Mouse (Mus musculus) layer of hippocampus, adult 6 months (tissue): ENCODE data around the gene Cdh5. TPM values are rescaled to one million over a fixed set of nuclear protein-coding genes. Genes with fewer than 3 reads are reported as not detected.

Experiments used
- long read RNA-seq, 2 experiments: library from polyadenylated mRNA; unstranded; transcript quantifications; one replicate each; pipeline ENCODE4 v2.0.0; 2019 to 2020
- polyA plus RNA-seq: library from polyadenylated mRNA; unstranded; fragments of <200 nt; fragmentation: Nextera tagmentation; gene quantifications from 2 replicates; pipeline ENCODE4 v1.2.3, GENCODE M21; 2021

Cdh5 gene
- polyA plus RNA-seq: 0.97 and 0.99 TPM in 2 replicates
- long read RNA-seq, experiment 1: 0 reads
- long read RNA-seq, experiment 2, partial matches to known transcripts: 0 of 1 reads
- long read RNA-seq, experiment 2, other reads (novel, unspliced or antisense): 0 of 1 reads

DNA sequence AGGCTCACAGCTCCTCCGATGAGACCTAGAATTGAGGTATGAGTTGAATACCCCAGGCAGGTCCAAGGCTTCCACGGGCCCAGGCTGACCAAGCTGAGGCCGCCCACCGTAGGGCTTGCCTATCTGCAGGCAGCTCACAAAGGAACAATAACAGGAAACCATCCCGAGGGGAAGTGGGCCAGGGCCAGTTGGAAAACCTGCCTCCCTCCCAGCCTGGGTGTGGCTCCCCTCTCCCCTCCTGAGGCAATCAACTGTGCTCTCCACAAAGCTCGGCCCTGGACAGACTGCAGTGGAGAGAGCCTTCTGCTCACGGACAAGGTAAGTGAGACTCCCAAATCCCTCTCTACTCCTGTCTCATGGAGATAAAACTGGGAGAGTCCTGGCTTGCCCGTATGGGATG is at the start of gene Cdh5:
Gene Cdh5 (plus strand): TSS at position 211 of the 400 bp plus-strand sequence.

DNA sequence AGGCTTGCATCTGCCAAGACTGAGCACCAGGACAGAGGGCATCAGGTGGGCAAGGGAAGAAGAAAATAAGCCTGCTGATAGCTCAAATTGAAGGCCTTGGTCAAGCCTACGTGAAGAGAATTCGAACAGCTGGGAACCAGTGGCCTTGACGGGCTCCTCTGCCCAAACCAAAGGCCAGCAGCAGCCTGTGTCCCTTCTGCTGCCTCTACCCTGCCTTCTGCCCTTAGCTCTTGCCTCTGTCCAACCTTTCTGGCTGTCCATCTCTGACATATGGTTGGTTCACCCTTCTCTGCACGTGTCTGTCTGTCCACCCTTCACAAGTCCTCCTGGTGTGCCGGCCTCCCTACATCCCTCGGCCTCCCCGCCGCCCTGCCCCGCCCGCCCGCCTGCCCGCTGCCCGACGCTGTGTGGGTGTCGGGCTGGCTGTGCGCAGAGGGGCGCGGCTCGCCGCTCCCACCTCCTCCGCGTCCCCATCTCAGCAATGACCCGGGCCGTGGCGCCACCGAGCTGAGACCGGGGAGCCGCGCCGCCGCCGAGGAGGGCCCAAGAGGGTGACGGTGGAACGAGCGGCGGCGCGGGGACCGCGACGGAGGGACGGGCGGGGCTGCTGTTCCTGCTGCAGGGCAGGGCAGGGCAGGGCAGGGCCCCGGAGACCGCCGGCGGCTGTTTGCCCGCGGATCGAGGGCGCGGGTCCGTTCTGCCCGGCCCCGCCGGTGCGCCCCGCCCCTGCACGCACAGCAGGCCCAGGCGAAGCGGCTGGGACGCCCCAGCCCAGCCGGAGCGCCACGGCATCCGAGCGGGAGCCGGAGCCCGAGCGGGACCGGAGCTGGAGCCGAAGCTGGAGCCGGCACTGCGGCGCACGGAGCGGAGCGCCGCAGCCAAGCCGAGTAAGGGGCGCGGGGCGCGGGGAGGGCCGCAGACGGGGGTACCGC is 69.0 kb downstream of the Cdh5 start, which contains the start of gene Bean1:
Gene Bean1 (plus strand): TSS at position 325 of the 932 bp plus-strand sequence.

Other genes starting within 250 kb of the Cdh5 start
- gene Bean1, start 68.8 kb downstream of the Cdh5 start, polyA plus RNA-seq: 0.93 and 1.2 TPM in 2 replicates
- gene Tk2, start 146.9 kb downstream of the Cdh5 start, polyA plus RNA-seq: 20.5 and 21.0 TPM in 2 replicates
- 5.9 and 8.5 TPM in 2 replicates for gene Cklf, start 149.2 kb downstream of the Cdh5 start, polyA plus RNA-seq
- not detected in 2 replicates for gene Cmtm2a, start 191.6 kb downstream of the Cdh5 start, polyA plus RNA-seq
- gene Gm45711, start 208.5 kb downstream of the Cdh5 start, polyA plus RNA-seq: not detected in 2 replicates
- not detected in 2 replicates for gene Cmtm1, start 208.5 kb downstream of the Cdh5 start, polyA plus RNA-seq
- not detected in 2 replicates for gene Gm11020, start 219.9 kb downstream of the Cdh5 start, polyA plus RNA-seq
- not detected in 2 replicates for gene Cmtm2b, start 220.6 kb downstream of the Cdh5 start, polyA plus RNA-seq
- gene Cmtm3, start 237.8 kb downstream of the Cdh5 start, polyA plus RNA-seq: 12.1 and 16.2 TPM in 2 replicates